Mouse (Mus musculus) ES-E14 (cell line): Measurements from ENCODE around the gene Ctnnd1.

Experiments
- HCFC1 ChIP-seq: IDR thresholded peaks from 2 replicates; pipeline ENCODE4 v1.6.1; 2012; ENCODE audit warnings: low read length, inconsistent platforms, borderline replicate concordance; ENCODE audit not compliant: insufficient read depth
- ZC3H11A ChIP-seq: IDR thresholded peaks from 2 replicates; pipeline ENCODE4 v1.6.1; 2012; ENCODE audit warnings: low read depth, mild to moderate bottlenecking, inconsistent platforms, low read length, borderline replicate concordance

GRCm38 (mm10) chr2:84635611-84636010 lies 15.0 kb downstream of the Ctnnd1 start:
- no peak for TF ChIP-seq ZC3H11A
- no peak for TF ChIP-seq HCFC1
